Mouse (Mus musculus): Measurements from ENCODE around the gene Cc2d2b. TPM values are rescaled to one million over a fixed set of nuclear protein-coding genes. Genes with fewer than 3 reads are reported as not detected.

Cc2d2b gene
- polyA plus RNA-seq, 1 experiment from 2014 or later, result 0.15 TPM

GRCm38 (mm10) chr19:40817901-40818532 lies 69.5 kb downstream of the Cc2d2b start:
- ATAC-seq (no peak), DNase-seq (ENCODE audit: low spot score) (no peak)
- Histone ChIP-seq H3K9me3 (replicated peaks; ENCODE audit: control insufficient read depth, low read length) (no peaks in the 10 kb centered on the region), H3K27ac (ENCODE audit: low read depth, low read length) (no peak overlapping the region), H3K27me3 (replicated peaks; ENCODE audit: control insufficient read depth, insufficient read depth, low read length) (no peaks in the 10 kb centered on the region), H3K36me3 (ENCODE audit: control insufficient read depth, insufficient read depth, low read length) (no peaks in the 10 kb centered on the region), H3K4me3 (ENCODE audit: low read depth, low read length) (no peak overlapping the region), H3K4me2 (ENCODE audit: low read length) (no peak overlapping the region), H3K4me1 (ENCODE audit: control insufficient read depth, insufficient read depth, low read length) (no peaks in the 10 kb centered on the region), H3K9ac (ENCODE audit: low read length) (no peak overlapping the region)
- 90% methylated on average over 6 of the region's 6 CpGs for WGBS

GRCm38 (mm10) chr19:40818764-40819163 lies 70.2 kb downstream of the Cc2d2b start:
- no peaks in the 10 kb centered on the region for H3K36me3 ChIP-seq (ENCODE audit: control insufficient read depth, insufficient read depth, low read length)
- H3K4me1 ChIP-seq (ENCODE audit: control insufficient read depth, insufficient read depth, low read length), result no peaks in the 10 kb centered on the region
- no peak for ATAC-seq
- no peak for DNase-seq (ENCODE audit: low spot score)
- no peak overlapping the region for H3K9ac ChIP-seq (ENCODE audit: low read length)
- no peak overlapping the region for H3K27ac ChIP-seq (ENCODE audit: low read depth, low read length)
- 88% methylated on average over 7 of the region's 7 CpGs for WGBS
- no peaks in the 10 kb centered on the region for H3K27me3 ChIP-seq (replicated peaks; ENCODE audit: control insufficient read depth, insufficient read depth, low read length)
- H3K4me2 ChIP-seq (ENCODE audit: low read length), result no peak overlapping the region
- no peaks in the 10 kb centered on the region for H3K9me3 ChIP-seq (replicated peaks; ENCODE audit: control insufficient read depth, low read length)
- H3K4me3 ChIP-seq (ENCODE audit: low read depth, low read length), result no peak overlapping the region

GRCm38 (mm10) chr19:40821306-40821825 lies 72.8 kb downstream of the Cc2d2b start:
- ATAC-seq (no peak), DNase-seq (ENCODE audit: low spot score) (no peak)
- Histone ChIP-seq H3K4me3 (ENCODE audit: low read depth, low read length) (no peak overlapping the region), H3K9ac (ENCODE audit: low read length) (no peak overlapping the region), H3K27ac (ENCODE audit: low read depth, low read length) (no peak overlapping the region), H3K4me1 (ENCODE audit: control insufficient read depth, insufficient read depth, low read length) (no peaks in the 10 kb centered on the region), H3K27me3 (replicated peaks; ENCODE audit: control insufficient read depth, insufficient read depth, low read length) (no peaks in the 10 kb centered on the region), H3K36me3 (ENCODE audit: control insufficient read depth, insufficient read depth, low read length) (no peaks in the 10 kb centered on the region), H3K9me3 (replicated peaks; ENCODE audit: control insufficient read depth, low read length) (no peaks in the 10 kb centered on the region), H3K4me2 (ENCODE audit: low read length) (no peak overlapping the region)
- 81% methylated on average over 4 of the region's 4 CpGs for WGBS

GRCm38 (mm10) chr19:40825636-40826035 lies 77.1 kb downstream of the Cc2d2b start:
- 77% methylated on average over 5 of the region's 5 CpGs for WGBS

GRCm38 (mm10) chr19:40826735-40827134 lies 78.2 kb downstream of the Cc2d2b start:
- Histone ChIP-seq H3K9me3 (replicated peaks; ENCODE audit: control insufficient read depth, low read length) (no peaks in the 10 kb centered on the region), H3K9ac (ENCODE audit: low read length) (no peak overlapping the region), H3K27me3 (replicated peaks; ENCODE audit: control insufficient read depth, insufficient read depth, low read length) (no peaks in the 10 kb centered on the region), H3K4me3 (ENCODE audit: low read depth, low read length) (no peak overlapping the region), H3K27ac (ENCODE audit: low read depth, low read length) (no peak overlapping the region), H3K4me1 (ENCODE audit: control insufficient read depth, insufficient read depth, low read length) (no peaks in the 10 kb centered on the region; the same call in 1 of the 2 replicates), H3K36me3 (ENCODE audit: control insufficient read depth, insufficient read depth, low read length) (no peaks in the 10 kb centered on the region), H3K4me2 (ENCODE audit: low read length) (no peak overlapping the region)
- WGBS, result 77% methylated on average over 7 of the region's 7 CpGs
- ATAC-seq, result no peak
- DNase-seq (ENCODE audit: low spot score), result no peak

More at GRCm38 (mm10) chr19:40825636-40826035, 77.1 kb downstream of the Cc2d2b start:
- Histone ChIP-seq H3K9ac (ENCODE audit: low read length) (no peak overlapping the region), H3K9me3 (replicated peaks; ENCODE audit: control insufficient read depth, low read length) (no peaks in the 10 kb centered on the region), H3K4me3 (ENCODE audit: low read depth, low read length) (no peak overlapping the region), H3K27me3 (replicated peaks; ENCODE audit: control insufficient read depth, insufficient read depth, low read length) (no peaks in the 10 kb centered on the region), H3K36me3 (ENCODE audit: control insufficient read depth, insufficient read depth, low read length) (no peaks in the 10 kb centered on the region), H3K27ac (ENCODE audit: low read depth, low read length) (no peak overlapping the region), H3K4me1 (ENCODE audit: control insufficient read depth, insufficient read depth, low read length) (no peaks in the 10 kb centered on the region; the same call in 1 of the 2 replicates), H3K4me2 (ENCODE audit: low read length) (no peak overlapping the region)
- no peak for DNase-seq (ENCODE audit: low spot score)
- no peak for ATAC-seq

- DNase-seq (ENCODE audit: low spot score) (no peak), ATAC-seq (no peak)
These were observed 81.6 kb downstream of the Cc2d2b start for GRCm38 (mm10) chr19:40830198-40830597.

GRCm38 (mm10) chr19:40830703-40831415 lies 82.3 kb downstream of the Cc2d2b start, which contains the start of gene Ccnj:
Ccnj (plus strand) TSS chr19:40831279.
- Histone ChIP-seq H3K4me3 (ENCODE audit: low read depth, low read length) (peak within 1 kb of the TSS; percentile 97), H3K27me3 (replicated peaks; ENCODE audit: control insufficient read depth, insufficient read depth, low read length) (no peaks in the 10 kb centered on the region), H3K36me3 (ENCODE audit: control insufficient read depth, insufficient read depth, low read length) (0 out of 2 replicates have a peak, but pooled peaks cover 6% of the 10 kb centered on the region), H3K4me2 (ENCODE audit: low read length) (peak within 1 kb of the TSS; percentile 81), H3K4me1 (ENCODE audit: control insufficient read depth, insufficient read depth, low read length) (peaks cover 29% of the 10 kb centered on the region), H3K9me3 (replicated peaks; ENCODE audit: control insufficient read depth, low read length) (no peaks in the 10 kb centered on the region), H3K9ac (ENCODE audit: low read length) (peak within 1 kb of the TSS; percentile 99), H3K27ac (ENCODE audit: low read depth, low read length) (peak within 1 kb of the TSS; percentile 95)
- DNase-seq (ENCODE audit: low spot score) (peak; percentile 94), ATAC-seq (peak; percentile 99)
- WGBS, result under 1% methylated on average over 57 of the region's 71 CpGs

More at GRCm38 (mm10) chr19:40830198-40830597, 81.6 kb downstream of the Cc2d2b start:
- H3K9me3 ChIP-seq (replicated peaks; ENCODE audit: control insufficient read depth, low read length), result no peaks in the 10 kb centered on the region
- no peak overlapping the region for H3K27ac ChIP-seq (ENCODE audit: low read depth, low read length)
- peak overlapping the region; percentile 99 for H3K9ac ChIP-seq (ENCODE audit: low read length)
- H3K4me3 ChIP-seq (ENCODE audit: low read depth, low read length), result peak overlapping the region; percentile 97
- H3K36me3 ChIP-seq (ENCODE audit: control insufficient read depth, insufficient read depth, low read length), result 0 out of 2 replicates have a peak, but pooled peaks cover 3% of the 10 kb centered on the region
- peaks cover 29% of the 10 kb centered on the region for H3K4me1 ChIP-seq (ENCODE audit: control insufficient read depth, insufficient read depth, low read length)
- H3K4me2 ChIP-seq (ENCODE audit: low read length), result peak overlapping the region; percentile 81
- 64% methylated on average over 7 of the region's 7 CpGs for WGBS
- H3K27me3 ChIP-seq (replicated peaks; ENCODE audit: control insufficient read depth, insufficient read depth, low read length), result no peaks in the 10 kb centered on the region

GRCm38 (mm10) chr19:40831416-40832201 lies 83.1 kb downstream of the Cc2d2b start:
- Histone ChIP-seq H3K9me3 (replicated peaks; ENCODE audit: control insufficient read depth, low read length) (no peaks in the 10 kb centered on the region), H3K27me3 (replicated peaks; ENCODE audit: control insufficient read depth, insufficient read depth, low read length) (no peaks in the 10 kb centered on the region), H3K27ac (ENCODE audit: low read depth, low read length) (peak overlapping the region; percentile 95), H3K4me1 (ENCODE audit: control insufficient read depth, insufficient read depth, low read length) (peaks cover 29% of the 10 kb centered on the region), H3K9ac (ENCODE audit: low read length) (peak overlapping the region; percentile 99), H3K4me3 (ENCODE audit: low read depth, low read length) (peak overlapping the region; percentile 97), H3K36me3 (ENCODE audit: control insufficient read depth, insufficient read depth, low read length) (peaks cover 8% of the 10 kb centered on the region), H3K4me2 (ENCODE audit: low read length) (peak overlapping the region; percentile 81)
- under 1% methylated on average over 68 of the region's 76 CpGs for WGBS
- DNase-seq (ENCODE audit: low spot score) (peak; percentile 54), ATAC-seq (peak; percentile 81)

Data from forebrain, embryonic 14.5 days (tissue).